Mouse (Mus musculus) stomach, embryonic 16.5 days (tissue): ENCODE data around the gene Atp5k. TPM values are rescaled to one million over a fixed set of nuclear protein-coding genes. Genes with fewer than 3 reads are reported as not detected.

Source experiments
- ATAC-seq: fragments of 200-750 bp; cut with Nextera tagmentation; 2 replicates; pipeline ENCODE4 v1.8.0; 2017; ENCODE audit warnings: moderate number of reproducible peaks, moderate TSS enrichment; ENCODE audit not compliant: insufficient read depth, low FRiP score
- H3K27ac ChIP-seq: fragments of 300-500 bp; sonication (generic); 2 replicates; pipeline ENCODE4 v1.5.1; 2014; ENCODE audit warnings: low read length
- H3K27me3 ChIP-seq: fragments of 300-500 bp; sonication (generic); 2 replicates; pipeline ENCODE4 v1.6.1; 2014; ENCODE audit warnings: low read length, control low read depth, mixed read lengths; ENCODE audit not compliant: control insufficient read depth, insufficient read depth
- H3K36me3 ChIP-seq: fragments of 300-500 bp; sonication (generic); 2 replicates; pipeline ENCODE4 v1.6.1; 2014; ENCODE audit warnings: low read length; ENCODE audit not compliant: control insufficient read depth, insufficient read depth
- H3K4me1 ChIP-seq: fragments of 300-500 bp; sonication (generic); 2 replicates; pipeline ENCODE4 v1.6.1; 2014; ENCODE audit warnings: low read length, control low read depth, mixed read lengths; ENCODE audit not compliant: control insufficient read depth, insufficient read depth
- H3K4me2 ChIP-seq: fragments of 300-500 bp; sonication (generic); 2 replicates; pipeline ENCODE4 v1.6.1; 2014; ENCODE audit warnings: low read depth, low read length, mixed read lengths
- H3K4me3 ChIP-seq: fragments of 300-500 bp; sonication (generic); replicated peaks from 2 replicates; pipeline ENCODE4 v1.5.1; 2014; ENCODE audit warnings: mild to moderate bottlenecking, low read length
- H3K9ac ChIP-seq: fragments of 300-500 bp; sonication (generic); 2 replicates; pipeline ENCODE4 v1.6.1; 2014; ENCODE audit warnings: low read length
- H3K9me3 ChIP-seq: fragments of 300-500 bp; sonication (generic); replicated peaks from 2 replicates; pipeline ENCODE4 v1.6.1; 2016; ENCODE audit warnings: low read length, control low read depth; ENCODE audit not compliant: control insufficient read depth
- WGBS: fragments of 180-500 bp; shearing (Covaris S2); extraction: QIAGEN DNeasy Blood & Tissue Kit; methylation state at CpG from one replicate; pipeline ENCODE4 v1.1.7; 2014; 5-methylcytosine and 5-hydroxymethylcytosine counted together
- polyA plus RNA-seq: library from polyadenylated mRNA; unstranded; fragments of >200 nt; fragmentation: Nextera tagmentation; extraction: Ambion mirVana; gene quantifications from 2 replicates; pipeline ENCODE4 v1.2.1, GENCODE M21; 2015

The Atp5k gene
- polyA plus RNA-seq, 1 experiment from 2014 or later, result 477 TPM

DNA sequence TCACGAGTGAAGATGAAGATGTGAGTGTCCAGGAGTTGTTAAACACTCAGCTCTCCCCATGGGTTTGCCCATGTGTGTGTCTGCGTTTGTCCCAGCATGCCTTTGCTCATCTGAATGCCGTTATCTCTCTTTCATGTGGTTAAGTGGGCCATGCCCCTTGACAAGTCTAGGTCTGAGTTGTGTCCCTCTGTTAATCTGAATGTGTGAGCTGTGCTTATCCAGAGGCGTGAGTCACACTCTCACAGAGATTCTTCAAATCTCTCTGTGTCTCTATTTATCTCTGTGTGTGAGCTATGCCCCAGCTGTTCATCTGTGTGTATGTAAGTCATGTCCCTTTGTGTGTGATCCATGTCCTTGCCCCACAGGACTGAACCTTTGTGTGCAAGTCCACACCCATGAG, 30.8 kb downstream of the Atp5k start:
- no peak overlapping the region for H3K27ac ChIP-seq
- H3K4me2 ChIP-seq, result no peak overlapping the region
- H3K4me1 ChIP-seq, result no peaks in the 10 kb centered on the region
- no peaks in the 10 kb centered on the region for H3K9me3 ChIP-seq
- H3K36me3 ChIP-seq, result no peaks in the 10 kb centered on the region
- WGBS, result 82% methylated on average over 4 of the region's 4 CpGs
- ATAC-seq, result no peak
- no peaks in the 10 kb centered on the region for H3K27me3 ChIP-seq
- H3K9ac ChIP-seq, result no peak overlapping the region
- no peak overlapping the region for H3K4me3 ChIP-seq

DNA sequence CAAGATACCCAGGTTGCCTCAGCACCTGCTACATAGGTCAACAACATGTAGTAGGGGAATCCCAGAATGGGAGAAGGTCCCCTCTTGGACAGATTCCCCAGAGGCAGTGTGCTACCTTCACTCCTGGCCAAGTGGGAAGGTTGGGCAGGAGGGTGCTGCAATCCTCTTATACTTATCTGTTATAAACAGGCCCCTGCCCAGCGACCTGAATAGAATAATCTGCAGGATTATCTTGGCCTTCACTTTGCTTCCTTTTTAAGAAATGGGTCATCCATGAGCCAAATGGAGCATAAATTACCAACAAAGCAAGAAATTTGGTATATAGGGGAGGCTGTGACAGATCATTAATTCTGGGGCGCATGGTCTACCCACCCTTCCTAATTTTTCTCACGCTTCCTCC, 44.5 kb downstream of the Atp5k start:
- WGBS, result 76% methylated on average over 3 of the region's 3 CpGs

GRCm38 (mm10) chr5:108388201-108388600, 46.0 kb downstream of the Atp5k start, which contains the start of gene Pde6b:
TSS of gene Pde6b (plus strand) at chr5:108388391.
- H3K9me3 ChIP-seq, result no peaks in the 10 kb centered on the region
- no peaks in the 10 kb centered on the region for H3K4me1 ChIP-seq
- no peak within 1 kb of the TSS for H3K9ac ChIP-seq
- H3K36me3 ChIP-seq, result no peaks in the 10 kb centered on the region
- no peak within 1 kb of the TSS for H3K4me3 ChIP-seq
- ATAC-seq, result no peak
- WGBS, result 67% methylated on average over 7 of the region's 7 CpGs
- no peaks in the 10 kb centered on the region for H3K27me3 ChIP-seq
- H3K4me2 ChIP-seq, result no peak within 1 kb of the TSS
- no peak within 1 kb of the TSS for H3K27ac ChIP-seq

More for the DNA sequence above, 44.5 kb downstream of the Atp5k start:
- Histone ChIP-seq H3K9me3 (no peaks in the 10 kb centered on the region), H3K9ac (no peak overlapping the region), H3K27ac (no peak overlapping the region), H3K4me3 (no peak overlapping the region), H3K36me3 (no peaks in the 10 kb centered on the region), H3K4me1 (no peaks in the 10 kb centered on the region), H3K27me3 (no peaks in the 10 kb centered on the region), H3K4me2 (no peak overlapping the region)
- no peak for ATAC-seq

GRCm38 (mm10) chr5:108386449-108386848, 47.8 kb downstream of the Atp5k start:
- no peak overlapping the region for H3K4me2 ChIP-seq
- no peaks in the 10 kb centered on the region for H3K36me3 ChIP-seq
- H3K4me3 ChIP-seq, result no peak overlapping the region
- H3K27me3 ChIP-seq, result no peaks in the 10 kb centered on the region
- 66% methylated on average over 4 of the region's 4 CpGs for WGBS
- H3K9me3 ChIP-seq, result no peaks in the 10 kb centered on the region
- ATAC-seq, result no peak
- H3K4me1 ChIP-seq, result no peaks in the 10 kb centered on the region
- no peak overlapping the region for H3K27ac ChIP-seq
- no peak overlapping the region for H3K9ac ChIP-seq

- no peak for ATAC-seq
- H3K36me3 ChIP-seq, result no peaks in the 10 kb centered on the region
- no peak overlapping the region for H3K4me2 ChIP-seq
- 74% methylated on average over 2 of the region's 2 CpGs for WGBS
- no peaks in the 10 kb centered on the region for H3K4me1 ChIP-seq
- H3K4me3 ChIP-seq, result no peak overlapping the region
- H3K9ac ChIP-seq, result no peak overlapping the region
- no peaks in the 10 kb centered on the region for H3K27me3 ChIP-seq
- H3K27ac ChIP-seq, result no peak overlapping the region
- no peaks in the 10 kb centered on the region for H3K9me3 ChIP-seq
Measured at GRCm38 (mm10) chr5:108385632-108386031, 48.6 kb downstream of the Atp5k start.

Other genes starting within 250 kb of the Atp5k start
- 43.3 and 43.9 TPM in 2 replicates for gene Dr1, start 165.6 kb downstream of the Atp5k start, polyA plus RNA-seq
- 8.0 and 8.8 TPM in 2 replicates for gene Pigg, start 121.8 kb downstream of the Atp5k start, polyA plus RNA-seq
- 0.12 TPM in 1 of 2 replicates, not detected in the other for gene Gm42517, start 66.5 kb downstream of the Atp5k start, polyA plus RNA-seq
- 0.34 and 0.59 TPM in 2 replicates for gene Pde6b, start 46.1 kb downstream of the Atp5k start, polyA plus RNA-seq
- 0.67 and 0.69 TPM in 2 replicates for gene Mfsd7a, start 14.4 kb upstream of the Atp5k start, polyA plus RNA-seq
- gene Pcgf3, start 26.8 kb upstream of the Atp5k start, polyA plus RNA-seq, result 16.2 and 19.1 TPM in 2 replicates
- gene Cplx1, start 115.6 kb upstream of the Atp5k start, polyA plus RNA-seq, result 2.9 and 3.4 TPM in 2 replicates
- gene Gak, start 195.3 kb upstream of the Atp5k start, polyA plus RNA-seq, result 62.9 and 67.9 TPM in 2 replicates
- 27.1 and 27.7 TPM in 2 replicates for gene Tmem175, start 195.3 kb upstream of the Atp5k start, polyA plus RNA-seq
- 13.5 and 15.2 TPM in 2 replicates for gene Idua, start 225.9 kb upstream of the Atp5k start, polyA plus RNA-seq
- gene Dgkq, start 235.2 kb upstream of the Atp5k start, polyA plus RNA-seq, result 10.7 and 14.5 TPM in 2 replicates
- gene Slc26a1, start 241.1 kb upstream of the Atp5k start, polyA plus RNA-seq, result 1.8 and 3.0 TPM in 2 replicates